Mouse (Mus musculus) cerebellum, adult 2 months (tissue): Measurements from ENCODE around the gene Irs2.

Experiments
- CTCF ChIP-seq: fragments of 200-500 bp; IDR thresholded peaks from 2 replicates; pipeline ENCODE4 v1.5.1; 2011; ENCODE audit warnings: low read depth, mild to moderate bottlenecking, control low read depth, low read length, moderate library complexity, borderline replicate concordance; ENCODE audit not compliant: insufficient read depth
- POLR2A ChIP-seq: fragments of 200-500 bp; IDR thresholded peaks from 2 replicates; pipeline ENCODE4 v1.6.1; 2011; ENCODE audit warnings: low read length, control low read depth, borderline replicate concordance; ENCODE audit not compliant: insufficient read depth

DNA sequence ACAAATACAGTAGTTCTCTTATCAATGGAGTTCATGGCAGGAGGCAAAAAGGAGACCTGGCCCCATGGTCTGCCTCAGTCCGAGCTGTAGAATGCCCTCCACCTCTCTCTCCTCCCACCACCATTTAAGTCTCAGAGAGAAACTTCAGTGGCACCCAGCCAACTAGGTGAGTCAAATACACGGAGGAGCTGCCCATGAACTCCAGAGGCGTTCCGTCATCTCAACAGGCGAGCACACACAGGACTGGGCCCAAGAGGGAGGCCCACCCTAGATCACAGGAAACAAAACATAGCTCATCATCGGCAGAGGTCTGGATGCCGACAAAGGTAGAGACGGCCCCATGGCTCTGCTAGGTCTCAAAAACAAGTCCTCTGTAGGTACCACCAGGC is 47.9 kb upstream of the Irs2 start:
- TF ChIP-seq CTCF: no peak
- no peak for TF ChIP-seq POLR2A
